Mouse (Mus musculus): Measurements from ENCODE around the gene Gsta3.

The Gsta3 gene

GRCm38 (mm10) chr1:21304174-21304573 is 63.8 kb downstream of the Gsta3 start:
- DNase-seq = no peak

GRCm38 (mm10) chr1:21304646-21305045 is 64.3 kb downstream of the Gsta3 start:
- no peak for DNase-seq

- DNase-seq = no peak
Measured at GRCm38 (mm10) chr1:21305443-21305842, 65.1 kb downstream of the Gsta3 start.

- DNase-seq = no peak
Measured at GRCm38 (mm10) chr1:21314336-21314735, 73.9 kb downstream of the Gsta3 start.
